Mouse (Mus musculus) spleen, adult 2 months (tissue): ENCODE results near the gene Wwox. TPM values are rescaled to one million over a fixed set of nuclear protein-coding genes. Genes with fewer than 3 reads are reported as not detected.

ENCODE experiments used
- DNase-seq, 2 experiments: peaks; one replicate each; pipeline versions ENCODE4 v3.0.0 to v3.0.0-alpha.2; 2012 to 2021; ENCODE audit warnings: low spot score in 2 of 2, low read depth in 1 of 2
- H3K27ac ChIP-seq: fragments of 200-500 bp; 2 replicates; pipeline ENCODE4 v1.5.1; 2012; ENCODE audit warnings: low read length, inconsistent platforms; ENCODE audit not compliant: insufficient read depth
- H3K27me3 ChIP-seq: fragments of 200-500 bp; 2 replicates; pipeline ENCODE4 v1.6.1; 2012; ENCODE audit warnings: mild to moderate bottlenecking, moderate library complexity, low read length, inconsistent platforms; ENCODE audit not compliant: control insufficient read depth, insufficient read depth
- H3K36me3 ChIP-seq: fragments of 200-500 bp; 2 replicates; pipeline ENCODE4 v1.6.1; 2012; ENCODE audit warnings: mild to moderate bottlenecking, low read length, inconsistent platforms; ENCODE audit not compliant: control insufficient read depth, insufficient read depth
- H3K4me1 ChIP-seq: fragments of 200-500 bp; 2 replicates; pipeline ENCODE4 v1.6.1; 2011; ENCODE audit warnings: inconsistent platforms; ENCODE audit not compliant: control insufficient read depth, insufficient read depth, insufficient read length
- H3K4me3 ChIP-seq: fragments of 200-500 bp; 2 replicates; pipeline ENCODE4 v1.5.1; 2011; ENCODE audit warnings: mild to moderate bottlenecking, inconsistent platforms; ENCODE audit not compliant: insufficient read depth, insufficient read length; ENCODE audit errors: extremely low read depth
- CTCF ChIP-seq: fragments of 200-500 bp; IDR thresholded peaks from 2 replicates; pipeline ENCODE4 v1.5.1; 2011; ENCODE audit warnings: mild to moderate bottlenecking, inconsistent platforms; ENCODE audit not compliant: insufficient read depth, insufficient read length, insufficient replicate concordance; ENCODE audit errors: extremely low read depth
- POLR2A ChIP-seq: fragments of 200-500 bp; IDR thresholded peaks from 2 replicates; pipeline ENCODE4 v1.6.1; 2011; ENCODE audit warnings: low read depth, low read length, inconsistent platforms
- WGBS: fragments of 180-500 bp; shearing (Covaris S2); methylation state at CpG from one replicate; pipeline ENCODE4 v1.1.7; 2018; 5-methylcytosine and 5-hydroxymethylcytosine counted together
- polyA plus RNA-seq: library from polyadenylated mRNA; depleted of rRNA; stranded (reverse); fragments of >200 nt; gene quantifications from 2 replicates; pipeline ENCODE4 v1.2.3, GENCODE M21; 2012

Wwox gene
- polyA plus RNA-seq, 1 experiment: 3.8 TPM

GRCm38 (mm10) chr8:114462591-114462990 lies 23.1 kb downstream of the Wwox start:
- 93% methylated on average over 11 of the region's 11 CpGs for WGBS
- Histone ChIP-seq H3K27me3 (no peaks in the 10 kb centered on the region), H3K4me1 (no peaks in the 10 kb centered on the region), H3K36me3 (no peaks in the 10 kb centered on the region), H3K27ac (no peak overlapping the region), H3K4me3 (no peak overlapping the region)
- no peak for DNase-seq
- TF ChIP-seq POLR2A (no peak), CTCF (no peak)

GRCm38 (mm10) chr8:114463305-114463704 lies 23.9 kb downstream of the Wwox start:
- no peaks in the 10 kb centered on the region for H3K36me3 ChIP-seq
- no peak overlapping the region for H3K27ac ChIP-seq
- DNase-seq: no peak
- H3K4me3 ChIP-seq: no peak overlapping the region
- no peak for TF ChIP-seq CTCF
- TF ChIP-seq POLR2A: no peak
- H3K4me1 ChIP-seq: no peaks in the 10 kb centered on the region
- WGBS: 54% methylated on average over 10 of the region's 10 CpGs
- no peaks in the 10 kb centered on the region for H3K27me3 ChIP-seq

GRCm38 (mm10) chr8:114468526-114469207 lies 29.2 kb downstream of the Wwox start:
- Histone ChIP-seq H3K4me1 (no peaks in the 10 kb centered on the region), H3K36me3 (peaks cover 1% of the 10 kb centered on the region; the same call in 1 of the 2 replicates), H3K27me3 (no peaks in the 10 kb centered on the region), H3K27ac (no peak overlapping the region), H3K4me3 (no peak overlapping the region)
- 94% methylated on average over 21 of the region's 21 CpGs for WGBS
- DNase-seq: no peak
- no peak for TF ChIP-seq CTCF
- no peak for TF ChIP-seq POLR2A

- TF ChIP-seq CTCF (no peak), POLR2A (no peak)
- Histone ChIP-seq H3K36me3 (peaks cover 1% of the 10 kb centered on the region; the same call in 1 of the 2 replicates), H3K4me1 (no peaks in the 10 kb centered on the region), H3K4me3 (no peak overlapping the region), H3K27ac (no peak overlapping the region), H3K27me3 (no peaks in the 10 kb centered on the region)
- DNase-seq: no peak
- 94% methylated on average over 10 of the region's 10 CpGs for whole genome bisulfite sequencing
These were observed 29.7 kb downstream of the Wwox start for GRCm38 (mm10) chr8:114469208-114469590.

GRCm38 (mm10) chr8:114473546-114473945 lies 34.1 kb downstream of the Wwox start:
- WGBS: 88% methylated on average over 11 of the region's 11 CpGs
- TF ChIP-seq CTCF (no peak), POLR2A (no peak)

GRCm38 (mm10) chr8:114476919-114477318 lies 37.5 kb downstream of the Wwox start:
- DNase-seq: no peak
- TF ChIP-seq POLR2A (no peak), CTCF (no peak)
- Histone ChIP-seq H3K36me3 (peaks cover 1% of the 10 kb centered on the region; the same call in 1 of the 2 replicates), H3K4me1 (no peaks in the 10 kb centered on the region), H3K27me3 (no peaks in the 10 kb centered on the region), H3K27ac (no peak overlapping the region), H3K4me3 (no peak overlapping the region)
- 95% methylated on average over 10 of the region's 10 CpGs for WGBS

More at GRCm38 (mm10) chr8:114473546-114473945, 34.1 kb downstream of the Wwox start:
- no peak for DNase-seq
- no peaks in the 10 kb centered on the region for H3K27me3 ChIP-seq
- H3K27ac ChIP-seq: no peak overlapping the region
- H3K4me1 ChIP-seq: no peaks in the 10 kb centered on the region
- H3K36me3 ChIP-seq: peaks cover 1% of the 10 kb centered on the region; the same call in 1 of the 2 replicates
- no peak overlapping the region for H3K4me3 ChIP-seq

GRCm38 (mm10) chr8:114477790-114478189 lies 38.3 kb downstream of the Wwox start:
- no peak overlapping the region for H3K4me3 ChIP-seq
- no peaks in the 10 kb centered on the region for H3K27me3 ChIP-seq
- whole genome bisulfite sequencing: 83% methylated on average over 8 of the region's 8 CpGs
- DNase-seq: no peak
- peaks cover 1% of the 10 kb centered on the region; the same call in 1 of the 2 replicates for H3K36me3 ChIP-seq
- no peak for TF ChIP-seq CTCF
- no peak for TF ChIP-seq POLR2A
- H3K4me1 ChIP-seq: no peaks in the 10 kb centered on the region
- H3K27ac ChIP-seq: no peak overlapping the region
